Mouse (Mus musculus) liver, adult 2 months (tissue): ENCODE data around the gene Gtf2f1. TPM values are rescaled to one million over a fixed set of nuclear protein-coding genes. Genes with fewer than 3 reads are reported as not detected.
A peak's percentile ranks its signal among the peaks of the same experiment; 100 is the strongest.

Source experiments
- DNase-seq: peaks from one replicate; pipeline ENCODE4 v3.0.0-alpha.2; 2011; ENCODE audit warnings: low read depth, low spot score; ENCODE audit errors: extremely low read depth
- H3K27ac ChIP-seq: fragments of 200-500 bp; replicated peaks from 2 replicates; pipeline ENCODE4 v1.5.1; 2012; ENCODE audit warnings: low read depth, mild to moderate bottlenecking, control low read depth, inconsistent platforms, low read length; ENCODE audit not compliant: insufficient read depth
- H3K27me3 ChIP-seq: fragments of 200-500 bp; 2 replicates; pipeline ENCODE4 v1.6.1; 2012; ENCODE audit warnings: mild to moderate bottlenecking, moderate library complexity, low read length, inconsistent platforms; ENCODE audit not compliant: control insufficient read depth, insufficient read depth
- H3K36me3 ChIP-seq: fragments of 200-500 bp; 2 replicates; pipeline ENCODE4 v1.6.1; 2012; ENCODE audit warnings: low read length, inconsistent platforms; ENCODE audit not compliant: control insufficient read depth, insufficient read depth
- H3K4me1 ChIP-seq: fragments of 200-500 bp; 2 replicates; pipeline ENCODE4 v1.6.1; 2011; ENCODE audit warnings: low read length; ENCODE audit not compliant: control insufficient read depth, insufficient read depth
- H3K4me3 ChIP-seq: fragments of 200-500 bp; 2 replicates; pipeline ENCODE4 v1.5.1; 2011; ENCODE audit warnings: low read depth, mild to moderate bottlenecking, control low read depth, low read length, moderate library complexity; ENCODE audit not compliant: insufficient read depth
- H3K79me2 ChIP-seq: fragments of 200-500 bp; 2 replicates; pipeline ENCODE4 v1.6.1; 2012; ENCODE audit warnings: inconsistent platforms, mild to moderate bottlenecking, low read length, moderate library complexity; ENCODE audit not compliant: control insufficient read depth, insufficient read depth
- H3K9ac ChIP-seq: fragments of 200-500 bp; 2 replicates; pipeline ENCODE4 v1.6.1; 2012; ENCODE audit warnings: low read depth, mild to moderate bottlenecking, control low read depth, inconsistent platforms, low read length
- CTCF ChIP-seq: fragments of 200-500 bp; IDR thresholded peaks from 2 replicates; pipeline ENCODE4 v1.5.1; 2011; ENCODE audit warnings: low read depth, low read length, control low read depth
- POLR2A ChIP-seq: fragments of 200-500 bp; IDR thresholded peaks from 2 replicates; pipeline ENCODE4 v1.6.1; 2011; ENCODE audit warnings: low read length, control low read depth; ENCODE audit not compliant: insufficient read depth; ENCODE audit errors: extremely low read depth
- WGBS: fragments of 180-500 bp; shearing (Covaris S2); methylation state at CpG from one replicate; pipeline ENCODE4 v1.1.7; 2018; 5-methylcytosine and 5-hydroxymethylcytosine counted together
- polyA plus RNA-seq: library from polyadenylated mRNA; depleted of rRNA; stranded (reverse); fragments of >200 nt; gene quantifications from 2 replicates; pipeline ENCODE4 v1.2.3, GENCODE M21; 2012
- total RNA-seq: library from RNA; depleted of rRNA; stranded (reverse); fragments of >200 nt; gene quantifications from 2 replicates; pipeline ENCODE4 v1.2.3, GENCODE M21; 2014

Gene Gtf2f1
- total and polyA plus RNA-seq, 2 experiments: 10.4 to 11.9 TPM

GRCm38 (mm10) chr17:57019693-57020092, 8.6 kb upstream of the Gtf2f1 start:
- peaks cover 18% of the 10 kb centered on the region for H3K36me3 ChIP-seq
- no peaks in the 10 kb centered on the region for H3K27me3 ChIP-seq
- H3K9ac ChIP-seq: no peak overlapping the region
- no peaks in the 10 kb centered on the region for H3K4me1 ChIP-seq
- H3K4me3 ChIP-seq: no peak overlapping the region
- TF ChIP-seq POLR2A: no peak
- no peak for TF ChIP-seq CTCF
- no peak overlapping the region for H3K27ac ChIP-seq
- 90% methylated on average over 2 of the region's 2 CpGs for WGBS
- no peaks in the 10 kb centered on the region for H3K79me2 ChIP-seq
- DNase-seq: no peak

- no peaks in the 10 kb centered on the region for H3K27me3 ChIP-seq
- no peak overlapping the region for H3K9ac ChIP-seq
- no peaks in the 10 kb centered on the region for H3K79me2 ChIP-seq
- H3K27ac ChIP-seq: no peak overlapping the region
- H3K4me1 ChIP-seq: peaks cover 7% of the 10 kb centered on the region; the same call in 1 of the 2 replicates
- no peak for DNase-seq
- H3K36me3 ChIP-seq: no peaks in the 10 kb centered on the region; the same call in 1 of the 2 replicates
- 80% methylated on average over 13 of the region's 13 CpGs for WGBS
- H3K4me3 ChIP-seq: no peak overlapping the region
- no peak for TF ChIP-seq POLR2A
- no peak for TF ChIP-seq CTCF
Measured at GRCm38 (mm10) chr17:57012245-57012795, 1.2 kb upstream of the Gtf2f1 start.

- TF ChIP-seq CTCF (no peak), POLR2A (no peak)
- peak overlapping the region; percentile 77 for H3K4me3 ChIP-seq
- peaks cover 7% of the 10 kb centered on the region; the same call in 1 of the 2 replicates for H3K4me1 ChIP-seq
- H3K9ac ChIP-seq: peak overlapping the region; percentile 76
- peaks cover 5% of the 10 kb centered on the region; the same call in 1 of the 2 replicates for H3K36me3 ChIP-seq
- peak overlapping the region; percentile 8; the same call in 1 of the 2 replicates for H3K27ac ChIP-seq
- no peaks in the 10 kb centered on the region for H3K79me2 ChIP-seq
- H3K27me3 ChIP-seq: no peaks in the 10 kb centered on the region
- DNase-seq: no peak
- under 1% methylated on average over 19 of the region's 19 CpGs for WGBS
Measured at GRCm38 (mm10) chr17:57010911-57011235, 215 bp downstream of the Gtf2f1 start.

- no peak for TF ChIP-seq POLR2A
- TF ChIP-seq CTCF: peak; percentile 11; the same call in 1 of the 2 replicates
- Histone ChIP-seq H3K4me1 (peaks cover 7% of the 10 kb centered on the region; the same call in 1 of the 2 replicates), H3K9ac (no peak overlapping the region), H3K4me3 (no peak overlapping the region), H3K79me2 (no peaks in the 10 kb centered on the region), H3K27me3 (no peaks in the 10 kb centered on the region), H3K27ac (no peak overlapping the region), H3K36me3 (peaks cover 5% of the 10 kb centered on the region; the same call in 1 of the 2 replicates)
- DNase-seq: no peak
- 95% methylated on average over 13 of the region's 13 CpGs for WGBS
Measured at GRCm38 (mm10) chr17:57007137-57007905, 3.8 kb downstream of the Gtf2f1 start.

- H3K9ac ChIP-seq: no peak overlapping the region
- H3K4me3 ChIP-seq: no peak overlapping the region
- TF ChIP-seq POLR2A: no peak
- TF ChIP-seq CTCF: no peak
- no peaks in the 10 kb centered on the region for H3K79me2 ChIP-seq
- H3K4me1 ChIP-seq: no peaks in the 10 kb centered on the region
- H3K36me3 ChIP-seq: peaks cover 5% of the 10 kb centered on the region; the same call in 1 of the 2 replicates
- no peaks in the 10 kb centered on the region for H3K27me3 ChIP-seq
- 94% methylated on average over 7 of the region's 7 CpGs for WGBS
- DNase-seq: no peak
- no peak overlapping the region for H3K27ac ChIP-seq
Measured at GRCm38 (mm10) chr17:57003994-57004393, 7.1 kb downstream of the Gtf2f1 start.
